Mouse (Mus musculus): ENCODE measurements at regions not wholly inside any gene's neighbourhood (a gene's known extent, or its start where the extent isn't known, plus 50 kb on each side); places are given as distances from the start of the nearest gene placed in this dataset.

DNA sequence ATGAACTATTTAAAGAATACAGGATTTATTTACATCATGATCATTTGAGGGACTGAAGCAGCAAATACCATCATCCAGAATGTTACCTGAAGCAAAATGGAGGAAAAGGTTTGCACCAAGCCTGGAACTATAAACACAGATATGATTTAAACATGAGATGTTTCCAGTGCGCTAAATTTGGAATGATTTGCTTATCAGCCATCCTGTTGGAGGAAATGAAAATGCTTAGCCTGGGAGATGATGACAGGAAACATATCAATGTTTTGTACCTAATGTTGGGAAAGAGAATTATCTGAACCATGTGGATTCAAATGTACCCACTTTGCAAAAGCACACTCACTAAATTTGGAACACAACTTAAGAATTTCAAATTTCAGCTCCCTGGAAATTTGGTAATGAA, 149.3 kb downstream of the Adgra3 start:
- no peak for DNase-seq (ENCODE audit: extremely low spot score in 1 of 2, low spot score in 1 of 2)

DNA sequence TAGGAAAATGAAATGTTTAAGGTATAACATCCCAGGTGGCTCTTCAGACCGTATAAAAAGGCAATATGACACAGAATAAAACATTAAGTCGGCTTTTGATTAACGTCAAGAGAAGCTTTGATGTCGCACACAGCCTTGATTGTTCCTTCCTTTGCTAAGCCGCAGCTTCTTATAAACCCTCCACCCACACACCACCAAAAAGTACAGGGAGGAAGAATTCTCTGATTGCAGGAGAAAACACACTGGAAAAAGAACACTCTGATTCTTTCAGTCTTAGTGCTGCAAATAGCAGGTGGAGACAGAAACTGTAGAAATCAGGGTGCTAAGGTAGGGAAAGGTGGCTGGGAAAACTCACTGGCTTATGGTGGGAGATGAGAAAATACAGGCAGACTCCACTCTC, 162.7 kb downstream of the Adgra3 start:
- no peak for DNase-seq (ENCODE audit: extremely low spot score in 1 of 2, low spot score in 1 of 2)

DNA sequence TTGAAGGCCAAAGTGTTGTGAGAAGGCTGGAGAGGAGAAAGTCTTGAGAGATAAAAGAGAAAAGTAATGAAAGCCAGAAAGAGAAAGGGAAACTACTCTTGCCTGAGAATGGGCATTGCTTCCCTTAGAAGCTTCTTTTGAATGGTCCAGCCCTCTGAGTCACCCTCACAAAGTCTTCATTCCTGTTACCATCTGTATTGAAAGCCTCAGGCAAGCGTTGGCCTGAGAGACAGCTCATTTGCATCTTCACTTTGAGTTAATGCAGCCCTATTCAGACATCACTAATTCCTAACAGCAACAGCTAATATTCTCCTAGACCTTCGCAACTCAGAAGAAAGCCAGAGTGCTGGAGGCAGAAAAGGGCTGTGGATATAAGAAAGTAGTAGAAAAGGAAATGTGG, 178.4 kb downstream of the Adgra3 start:
- no peak for DNase-seq (ENCODE audit: extremely low spot score in 1 of 2, low spot score in 1 of 2)

- DNase-seq (ENCODE audit: extremely low spot score in 1 of 2, low spot score in 1 of 2), result no peak
Observed at GRCm38 (mm10) chr5:49876240-49876639, 182.6 kb downstream of the Adgra3 start.

DNA sequence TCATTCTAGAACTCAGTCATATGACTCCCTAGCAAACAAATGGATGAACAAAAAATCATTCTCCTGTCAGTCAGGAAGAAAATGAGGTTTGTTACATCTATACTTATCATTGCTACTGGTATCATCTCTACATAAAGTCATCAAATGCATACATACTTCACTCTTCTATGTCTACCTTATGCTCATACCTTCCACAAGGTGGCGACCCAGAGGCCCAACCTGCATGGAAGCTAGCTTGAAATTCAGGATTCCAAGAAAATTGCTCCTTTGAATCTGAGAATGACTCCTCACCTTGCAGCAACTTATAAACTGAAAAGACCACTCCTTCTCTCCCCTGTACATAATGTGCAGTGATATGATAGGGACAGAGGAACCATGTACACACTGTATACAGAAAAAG, 201.6 kb downstream of the Adgra3 start:
- DNase-seq (ENCODE audit: extremely low spot score in 1 of 2, low spot score in 1 of 2), result no peak

GRCm38 (mm10) chr5:49856036-49856435, 202.8 kb downstream of the Adgra3 start:
- DNase-seq (ENCODE audit: extremely low spot score in 1 of 2, low spot score in 1 of 2), result no peak

DNA sequence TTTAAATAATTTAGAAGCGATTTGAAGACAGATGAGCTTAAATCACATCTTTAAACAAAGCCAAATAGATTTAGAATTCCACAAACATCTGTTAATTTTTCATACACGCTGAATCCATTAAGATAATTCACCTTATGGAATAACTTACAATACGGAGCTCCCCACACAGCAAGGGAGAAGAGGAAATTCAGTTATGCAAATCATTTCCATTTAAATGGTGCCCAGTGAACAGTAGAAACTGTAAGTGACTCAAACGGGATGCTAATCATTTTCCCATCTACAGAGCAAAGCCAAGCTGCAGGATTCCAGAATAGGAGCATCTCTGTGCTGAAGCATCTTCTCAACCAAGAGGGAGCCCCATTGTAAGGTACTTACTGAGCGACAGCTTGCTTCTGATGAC, 210.1 kb downstream of the Adgra3 start:
- no peak for DNase-seq (ENCODE audit: extremely low spot score in 1 of 2, low spot score in 1 of 2)

DNA sequence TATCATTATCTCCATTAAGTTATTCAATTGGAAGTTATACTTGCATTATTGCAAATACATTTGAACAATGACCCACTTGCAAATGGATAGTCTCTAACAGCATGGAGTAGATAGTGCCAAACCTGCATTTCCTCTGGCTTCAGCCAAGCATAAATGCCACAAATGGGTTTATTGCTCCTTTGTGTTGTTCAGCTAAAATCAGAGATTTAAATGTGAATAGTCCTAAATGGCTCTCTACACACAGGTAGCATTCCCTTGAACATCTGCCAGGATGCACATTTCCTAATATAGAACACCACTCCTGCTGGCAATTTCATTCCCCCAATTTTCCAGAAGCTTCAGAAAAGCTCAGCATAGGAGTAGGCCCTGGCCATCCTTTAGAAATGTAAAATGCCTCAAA, 210.6 kb downstream of the Adgra3 start:
- DNase-seq (ENCODE audit: extremely low spot score in 1 of 2, low spot score in 1 of 2), result no peak

DNA sequence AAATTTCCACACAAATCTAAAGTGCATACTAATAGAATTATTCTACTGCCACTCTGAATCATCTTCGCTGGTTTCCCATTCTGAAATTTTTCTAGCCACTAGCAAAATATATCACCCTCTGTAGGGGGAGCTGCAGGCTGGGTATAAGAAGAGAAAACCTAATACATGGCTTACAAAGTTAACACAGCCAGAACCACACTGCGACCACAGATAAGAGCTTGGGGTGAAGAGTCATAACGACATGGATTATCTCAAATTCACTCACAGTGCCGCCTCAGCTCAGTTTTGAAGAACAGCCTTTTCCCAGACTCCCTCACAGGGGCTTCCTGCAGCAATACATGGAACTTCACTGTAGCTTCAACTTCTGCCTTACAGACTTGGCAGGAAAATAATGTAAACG, 240.0 kb downstream of the Adgra3 start:
- no peak for DNase-seq (ENCODE audit: extremely low spot score in 1 of 2, low spot score in 1 of 2)

GRCm38 (mm10) chr5:49816751-49817150, 242.1 kb downstream of the Adgra3 start:
- DNase-seq (ENCODE audit: extremely low spot score in 1 of 2, low spot score in 1 of 2), result no peak

DNA sequence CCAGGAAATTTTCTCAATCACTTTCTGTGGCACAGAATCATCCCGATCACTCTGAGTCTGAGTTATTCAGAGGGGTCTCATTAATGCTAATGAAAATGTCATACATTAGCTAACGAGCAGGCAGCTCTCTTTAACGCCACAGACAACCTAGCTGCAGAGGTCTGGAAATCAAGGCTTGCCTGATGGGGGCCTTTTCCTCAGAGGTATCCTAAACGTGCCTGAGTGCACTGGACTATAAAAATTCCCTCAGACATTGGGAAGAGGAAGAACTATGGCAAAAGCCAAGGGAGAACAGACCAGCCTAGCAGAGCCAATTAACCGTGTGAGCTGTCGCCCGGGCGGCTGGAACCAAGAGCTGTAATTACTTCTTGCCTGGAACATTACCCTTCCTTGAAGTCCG, 245.5 kb downstream of the Adgra3 start:
- DNase-seq (ENCODE audit: extremely low spot score in 1 of 2, low spot score in 1 of 2), result no peak

DNA sequence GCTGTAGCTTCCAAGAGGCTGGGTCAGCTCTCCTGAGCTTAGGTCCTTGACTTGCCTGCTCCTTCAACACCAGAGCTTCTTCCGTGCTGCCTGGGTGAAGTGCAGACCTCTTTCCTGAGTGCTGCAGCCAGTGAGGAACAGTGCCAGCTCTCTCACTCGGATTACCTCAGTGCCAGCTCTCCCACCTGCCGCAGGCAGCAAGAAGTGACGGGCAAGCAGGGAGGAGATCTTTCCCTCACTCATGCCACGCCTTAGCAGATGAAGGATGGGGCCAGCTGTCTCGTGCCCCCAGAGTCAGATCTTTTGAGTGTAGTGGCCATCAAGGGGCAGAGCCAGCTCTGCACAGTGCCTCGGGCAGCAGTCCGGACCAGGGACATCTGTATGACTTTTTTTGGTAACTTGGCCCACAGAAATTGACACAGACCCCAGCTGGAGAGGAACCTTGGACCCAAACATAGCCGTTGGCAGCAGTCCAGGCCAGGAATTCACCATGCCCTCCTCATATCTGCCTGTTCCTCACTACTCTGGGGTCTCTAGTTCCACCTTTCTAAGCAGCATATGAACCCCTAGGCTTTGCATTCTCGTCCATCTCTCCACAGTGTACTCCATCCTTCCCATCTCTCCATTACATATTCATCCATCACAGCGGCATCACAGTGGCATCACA, 263.9 kb upstream of the Kcnip4 start:
- DNase-seq (ENCODE audit: extremely low spot score in 1 of 2, low spot score in 1 of 2), result no peak

DNA sequence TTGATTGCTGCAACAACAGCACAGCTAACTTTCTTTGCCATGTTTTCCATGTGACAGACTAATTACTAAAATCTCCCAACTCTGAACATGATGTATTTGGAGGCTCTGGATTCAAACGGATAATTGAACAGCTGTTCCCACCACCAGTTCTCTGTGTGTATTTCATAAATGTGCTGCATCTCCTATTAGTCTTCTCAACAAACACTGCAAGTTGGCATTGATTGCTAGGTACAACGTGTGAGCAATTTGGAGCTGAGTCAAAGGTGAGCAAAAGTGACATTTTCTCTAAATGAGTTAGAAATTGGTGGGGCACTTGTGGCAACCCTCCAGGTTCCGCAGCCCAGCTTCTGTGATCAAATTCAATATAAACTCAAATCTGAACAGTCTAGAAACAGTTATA, 259.0 kb upstream of the Kcnip4 start:
- DNase-seq (ENCODE audit: extremely low spot score in 1 of 2, low spot score in 1 of 2), result peak; percentile 8 to 10

- no peak for DNase-seq (ENCODE audit: extremely low spot score in 1 of 2, low spot score in 1 of 2)
Observed at GRCm38 (mm10) chr5:49761054-49761453, 236.3 kb upstream of the Kcnip4 start.

DNA sequence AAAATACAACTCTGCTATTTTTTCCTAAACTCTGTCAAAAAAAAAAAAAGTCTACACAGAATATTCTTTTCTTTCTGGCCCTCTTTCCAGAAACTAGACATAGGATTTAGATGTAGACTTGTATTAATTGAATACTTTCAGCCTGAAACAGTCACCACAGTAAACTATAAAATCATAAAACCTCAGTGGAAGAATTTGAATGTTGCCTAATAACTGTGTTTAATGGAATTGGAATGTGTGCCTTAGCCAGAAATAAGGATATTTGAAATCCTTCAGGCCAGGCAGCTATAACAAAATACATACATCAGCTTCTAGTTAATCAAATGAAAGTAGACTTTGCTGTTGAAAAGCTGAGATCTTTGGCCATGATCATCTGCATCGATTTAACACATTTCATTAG, 230.8 kb upstream of the Kcnip4 start:
- no peak for DNase-seq (ENCODE audit: extremely low spot score in 1 of 2, low spot score in 1 of 2)

DNA sequence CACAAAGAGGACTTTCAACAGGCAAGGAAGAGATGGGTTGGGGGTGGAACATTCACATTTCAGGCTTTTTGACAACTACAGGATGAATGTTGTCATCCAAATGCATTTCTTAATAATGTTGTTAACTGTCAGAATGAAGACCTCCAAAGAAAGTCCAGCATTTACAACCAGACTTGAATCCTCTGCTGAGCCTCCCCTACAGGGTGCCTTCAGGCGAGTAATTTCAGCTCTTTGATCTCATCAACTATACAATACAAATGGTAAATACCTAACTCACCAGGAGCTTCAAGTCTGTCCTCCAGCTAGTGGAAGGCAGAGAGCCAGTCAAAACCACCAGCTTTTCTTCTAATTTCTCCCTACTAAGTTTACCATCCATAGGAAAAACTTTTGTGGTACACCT, 187.9 kb upstream of the Kcnip4 start:
- no peak for DNase-seq (ENCODE audit: extremely low spot score in 1 of 2, low spot score in 1 of 2)

- DNase-seq (ENCODE audit: extremely low spot score in 1 of 2, low spot score in 1 of 2), result no peak
Observed at GRCm38 (mm10) chr5:49682156-49682555, 157.4 kb upstream of the Kcnip4 start.

DNA sequence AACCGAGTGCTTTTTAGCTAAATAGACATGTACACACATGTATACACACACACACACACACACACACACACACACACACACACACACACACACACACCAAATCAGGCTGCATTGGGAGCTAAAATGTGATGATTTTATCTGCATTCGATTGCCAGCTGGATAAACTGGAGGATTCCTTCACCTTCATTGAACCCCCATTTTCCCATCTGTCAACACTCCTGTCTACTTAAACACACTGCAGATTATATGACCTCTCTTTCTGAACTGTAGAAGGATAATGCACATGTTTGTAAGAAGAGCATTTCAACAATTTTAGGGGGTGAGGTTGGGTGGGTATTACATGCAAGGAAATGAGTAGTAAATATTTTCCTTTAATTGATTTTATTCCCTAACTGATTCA, 156.8 kb upstream of the Kcnip4 start:
- no peak for DNase-seq (ENCODE audit: extremely low spot score in 1 of 2, low spot score in 1 of 2)

- no peak for DNase-seq (ENCODE audit: extremely low spot score in 1 of 2, low spot score in 1 of 2)
Observed at GRCm38 (mm10) chr5:49675885-49676284, 151.2 kb upstream of the Kcnip4 start.

- no peak for DNase-seq (ENCODE audit: extremely low spot score in 1 of 2, low spot score in 1 of 2)
Observed at GRCm38 (mm10) chr5:49665196-49665595, 140.5 kb upstream of the Kcnip4 start.

GRCm38 (mm10) chr5:49663928-49664327, 139.2 kb upstream of the Kcnip4 start:
- DNase-seq (ENCODE audit: extremely low spot score in 1 of 2, low spot score in 1 of 2), result no peak

DNA sequence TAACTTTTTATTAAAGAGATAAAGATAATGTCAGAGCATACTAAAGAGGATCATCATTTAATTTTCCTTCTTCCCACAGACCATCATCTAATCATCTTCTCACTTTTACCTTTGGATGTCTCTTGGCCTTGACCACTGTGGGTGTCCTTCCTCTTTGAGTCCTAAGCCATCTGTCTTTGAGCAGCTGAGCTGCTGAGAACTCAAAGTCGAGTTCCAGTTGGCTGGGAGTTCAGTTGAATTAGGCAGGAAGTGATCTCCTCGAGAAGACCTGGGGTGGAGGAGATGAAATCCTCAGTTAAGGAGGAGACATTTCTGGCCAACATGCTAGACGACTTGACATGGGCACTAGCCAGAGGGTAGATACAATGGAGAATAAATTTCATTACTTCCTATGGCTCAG, 137.4 kb upstream of the Kcnip4 start:
- no peak for DNase-seq (ENCODE audit: extremely low spot score in 1 of 2, low spot score in 1 of 2)

DNA sequence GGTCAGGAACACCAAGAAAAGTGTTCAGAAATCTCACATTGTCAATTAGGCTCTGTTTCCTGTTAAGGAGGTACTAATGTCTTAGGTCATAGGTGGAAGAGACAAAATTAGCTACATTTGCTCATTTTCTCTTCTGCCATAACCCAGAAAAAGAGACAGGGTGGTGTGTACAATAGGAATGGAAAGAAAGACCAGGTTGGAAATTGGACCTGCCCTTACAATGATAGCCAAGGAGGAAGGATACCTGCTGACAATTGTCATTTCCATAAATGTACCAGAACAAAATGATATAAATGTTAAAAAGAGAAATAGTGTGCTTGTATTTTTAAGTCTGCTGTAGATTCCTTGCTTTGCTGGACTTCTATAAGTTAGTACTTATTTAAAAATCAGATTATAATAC, 135.9 kb upstream of the Kcnip4 start:
- DNase-seq (ENCODE audit: extremely low spot score in 1 of 2, low spot score in 1 of 2), result no peak

Data from layer of hippocampus, postnatal 25 days (tissue).